Mouse (Mus musculus) thymus, postnatal 10 days (tissue): ENCODE results near the gene Acbd4.

ENCODE experiments used
- DNase-seq, 2 experiments: peaks; one replicate each; pipeline ENCODE4 v3.0.0; 2021; ENCODE audit warnings: low spot score in 2 of 2

The Acbd4 gene

DNA sequence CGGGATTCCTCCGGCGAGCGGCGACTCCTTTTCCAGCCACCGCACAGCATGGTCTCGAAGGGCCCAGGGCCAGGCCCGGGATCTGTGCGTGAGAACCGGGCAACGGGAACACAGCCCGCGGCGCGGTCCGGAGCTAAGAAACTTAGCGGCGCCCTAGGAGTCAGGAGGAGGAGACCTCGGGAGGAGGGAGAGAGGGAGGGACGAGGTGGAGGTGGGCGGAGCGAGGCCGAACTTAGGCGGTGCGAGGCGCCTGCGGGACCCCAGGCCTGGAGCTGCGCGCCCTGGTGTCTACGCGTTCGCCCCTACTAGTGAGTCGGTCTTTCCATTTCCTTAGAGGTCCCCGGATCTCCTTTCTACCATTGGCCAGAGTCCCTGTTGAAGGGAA lies at the start of gene Acbd4, which contains the start of gene Plcd3:
Gene Acbd4 (plus strand): TSS at position 202 of the 385 bp plus-strand sequence.
Gene Plcd3 (minus strand): TSS at position 178 of the 385 bp plus-strand sequence.
- peak in 1 of 2 experiments; percentile 37 for DNase-seq

DNA sequence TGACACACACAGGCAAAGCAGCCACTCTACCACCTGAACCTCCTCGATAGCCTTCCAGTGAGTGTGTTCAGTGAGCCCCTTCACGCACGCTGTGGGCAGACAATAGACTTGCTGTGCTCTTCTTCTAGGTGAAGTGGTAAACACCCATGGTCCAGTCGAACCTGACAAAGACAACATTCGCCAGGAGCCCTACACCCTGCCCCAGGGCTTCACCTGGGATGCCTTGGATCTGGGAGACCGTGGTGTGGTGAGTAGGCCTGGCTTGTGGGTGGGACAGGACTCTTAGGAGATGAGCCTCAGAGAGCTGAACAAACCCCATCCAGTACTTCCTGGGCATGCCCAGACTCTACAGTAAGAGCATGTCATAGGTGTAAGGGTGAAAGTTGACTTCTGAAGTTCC lies 49.4 kb upstream of the Acbd4 start:
- no peak for DNase-seq

DNA sequence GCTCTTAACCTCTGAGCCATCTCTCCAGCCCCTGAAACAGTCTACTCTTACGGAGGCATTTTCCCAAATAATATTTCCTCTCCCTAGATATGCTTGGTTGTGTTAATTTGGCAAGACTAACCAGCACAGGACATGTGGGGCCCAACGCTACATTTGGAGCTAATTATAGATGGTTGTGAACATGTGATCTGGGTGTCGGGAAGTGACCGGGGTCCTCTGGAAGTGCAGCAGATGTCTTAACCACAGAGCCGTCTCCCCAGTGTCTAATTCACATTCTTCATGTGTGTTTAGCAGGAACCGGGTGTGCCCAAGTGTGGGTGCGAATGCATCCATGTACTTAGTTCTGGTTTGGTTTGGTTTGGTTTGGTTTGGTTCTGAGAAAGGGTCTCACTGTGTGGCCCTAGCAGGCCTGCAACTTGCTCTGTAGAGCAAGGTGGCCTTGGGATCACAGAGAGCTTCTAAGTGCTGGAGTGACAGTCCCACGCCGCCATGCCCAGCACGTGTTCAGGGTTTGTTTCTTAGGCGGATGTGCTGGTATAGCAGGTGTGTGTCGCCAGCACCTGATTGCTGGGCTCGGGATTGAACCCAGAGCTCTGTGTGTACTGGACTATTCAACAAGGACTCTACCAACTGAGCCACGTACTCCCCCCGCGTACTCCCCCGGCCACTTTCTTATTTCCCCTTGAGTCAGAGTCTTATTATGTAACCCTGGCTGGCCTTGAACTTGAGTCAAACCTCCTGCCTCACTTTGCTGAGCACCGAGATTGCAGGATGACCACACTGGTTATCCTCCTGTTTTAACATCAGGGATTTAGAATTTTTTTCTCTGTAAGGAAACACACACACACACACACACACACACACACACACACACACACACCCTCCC lies 48.0 kb upstream of the Acbd4 start:
- DNase-seq = no peak

DNA sequence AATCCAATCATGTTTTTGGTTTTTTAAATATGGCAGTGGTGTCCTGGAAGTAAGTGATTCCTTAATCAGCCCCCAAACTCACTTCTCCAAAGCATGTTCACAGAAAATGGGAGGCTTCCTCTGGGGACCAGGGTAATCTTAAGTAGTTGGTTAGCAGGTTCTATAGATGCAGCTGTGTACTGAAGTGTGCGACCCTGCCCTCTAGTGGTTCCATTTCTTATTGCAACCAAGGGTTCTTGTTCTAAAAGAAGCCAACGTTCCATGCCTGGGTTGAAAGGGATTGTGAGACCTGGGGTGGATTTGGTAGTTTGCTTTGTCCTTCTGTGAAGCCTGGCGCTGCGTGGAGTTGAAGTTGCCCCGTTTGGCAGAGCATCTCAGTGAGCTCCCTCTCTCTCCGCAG lies 46.7 kb upstream of the Acbd4 start:
- peak; percentile 41 to 78 for DNase-seq

DNA sequence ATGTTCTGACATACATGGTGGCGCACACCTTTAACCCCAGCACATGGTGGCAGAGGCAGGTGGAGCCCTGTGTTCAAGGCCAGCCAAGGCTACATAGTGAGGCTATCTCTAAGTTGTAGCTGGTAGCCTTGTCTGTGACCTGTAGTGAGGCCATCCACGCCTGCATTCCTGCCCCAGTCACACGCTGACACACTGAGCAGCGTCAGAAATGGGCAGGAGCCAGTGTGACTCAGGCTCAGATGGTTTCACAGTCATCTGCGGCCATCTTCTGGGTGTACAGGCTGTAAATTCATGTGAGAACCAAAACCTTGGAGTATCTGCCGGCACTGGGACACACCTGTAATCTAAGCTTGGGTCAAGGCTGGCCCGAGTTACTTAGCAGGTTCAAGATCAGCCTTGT lies 44.8 kb upstream of the Acbd4 start:
- no peak for DNase-seq

DNA sequence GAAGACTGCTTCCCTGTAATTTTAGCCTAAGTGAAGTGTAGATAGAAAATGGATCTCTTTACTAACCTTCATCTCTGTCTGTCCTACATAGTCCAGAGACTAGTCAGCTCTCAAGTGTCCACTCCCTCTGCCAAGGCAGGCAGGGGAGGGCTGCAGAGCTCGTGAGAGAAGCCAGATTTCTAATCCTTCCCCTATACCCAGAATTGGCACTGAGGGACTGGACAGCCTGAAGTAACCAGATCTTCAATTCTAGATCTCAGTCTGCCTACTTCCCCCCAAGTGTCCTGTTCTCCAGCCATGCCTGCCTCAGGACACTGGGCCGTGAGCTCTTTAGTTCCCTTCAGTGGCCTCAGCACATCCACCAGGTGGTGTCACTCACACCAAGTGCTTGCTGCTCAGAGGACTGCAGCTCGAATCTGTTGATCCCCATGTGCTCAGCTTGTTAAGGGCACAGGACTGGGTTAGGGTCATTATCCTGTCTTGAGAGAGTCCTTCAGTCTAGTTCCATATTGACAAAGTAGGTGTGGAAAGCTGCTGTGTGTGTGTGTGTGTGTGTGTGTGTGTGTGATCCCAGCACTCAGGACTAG lies 42.9 kb upstream of the Acbd4 start:
- no peak for DNase-seq

DNA sequence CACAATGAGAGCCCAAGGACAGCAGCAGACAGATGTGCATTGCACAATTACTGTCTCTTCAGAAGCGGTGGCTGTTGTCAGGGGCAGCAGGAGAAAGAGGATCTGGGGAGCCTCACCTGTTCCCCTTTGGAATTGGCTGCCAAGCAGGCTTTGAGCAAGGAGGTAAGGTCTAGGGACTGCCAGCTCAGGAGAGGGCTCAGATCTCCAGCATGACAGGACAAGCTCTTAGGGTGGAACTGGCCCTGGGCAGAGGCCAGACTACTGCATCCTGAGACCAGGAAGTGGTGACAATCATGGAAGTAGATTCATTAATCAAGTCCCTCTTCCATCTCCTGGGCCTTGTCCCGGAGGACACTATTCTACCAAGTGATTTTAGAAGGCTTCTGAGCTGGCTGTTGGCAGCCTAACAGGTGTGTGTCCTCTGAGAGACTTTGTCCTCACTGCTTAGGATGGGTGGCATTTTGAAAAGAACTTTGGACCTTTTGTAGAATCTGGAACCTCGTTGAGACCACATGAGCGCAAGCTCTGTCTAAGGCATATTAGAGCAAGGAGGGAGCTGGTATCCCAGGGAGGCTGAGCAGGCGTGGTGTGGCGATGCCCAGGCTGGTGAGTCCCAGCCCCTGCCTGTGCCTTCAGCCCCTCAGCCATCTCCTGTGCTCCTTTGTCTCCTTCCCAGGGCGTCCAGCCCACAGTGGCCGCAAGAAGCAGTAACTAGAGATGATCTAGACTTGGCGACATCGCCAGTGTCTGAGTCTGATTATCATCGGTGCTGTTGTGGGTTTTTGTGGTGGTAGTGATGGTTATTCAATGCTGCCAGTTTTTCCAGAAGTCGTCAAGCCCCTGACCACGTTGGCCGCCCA lies 35.1 kb upstream of the Acbd4 start:
- no peak for DNase-seq

DNA sequence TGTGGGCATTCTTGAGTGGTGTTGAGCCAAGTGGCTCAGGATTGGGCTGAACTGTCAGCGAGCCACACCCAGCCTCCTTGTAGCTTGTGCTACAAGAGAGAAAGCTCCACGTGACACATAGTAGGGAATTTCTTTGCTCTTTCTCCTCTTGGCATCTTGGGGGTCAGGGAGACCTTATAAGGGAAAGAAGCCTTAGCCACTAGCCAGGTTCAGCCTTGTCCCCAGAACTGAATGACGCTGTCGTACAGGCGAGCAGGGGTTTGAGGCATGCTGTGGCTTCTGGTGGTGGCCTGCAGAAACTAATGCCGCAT lies 34.5 kb upstream of the Acbd4 start:
- DNase-seq = no peak

DNA sequence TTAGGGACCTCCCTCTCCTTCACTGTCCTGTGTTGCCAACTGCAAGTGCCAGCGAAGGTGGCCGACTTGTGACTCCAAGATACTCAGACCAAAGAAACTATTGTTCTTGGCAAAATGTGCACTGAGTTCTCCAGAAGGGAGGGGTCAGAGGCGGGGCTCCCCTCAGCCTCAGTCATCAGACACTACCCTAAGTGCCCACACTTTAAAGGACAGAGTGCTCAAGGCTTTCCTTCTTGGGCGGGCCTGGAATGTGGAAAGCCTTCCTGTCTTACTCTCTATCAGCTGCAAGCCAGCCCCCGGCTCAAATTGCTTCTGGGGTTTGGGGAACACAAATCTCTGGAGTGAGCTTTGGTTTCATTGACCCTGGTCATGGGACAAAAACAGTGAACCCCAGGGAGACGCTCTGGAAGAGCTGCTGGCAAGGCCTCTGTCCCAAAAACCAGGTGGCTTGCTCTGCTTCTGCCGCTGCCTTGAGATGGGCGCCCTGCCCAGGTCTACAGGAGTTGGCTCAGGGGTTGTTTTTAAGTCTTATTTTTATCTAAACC lies 34.0 kb upstream of the Acbd4 start:
- DNase-seq = no peak

DNA sequence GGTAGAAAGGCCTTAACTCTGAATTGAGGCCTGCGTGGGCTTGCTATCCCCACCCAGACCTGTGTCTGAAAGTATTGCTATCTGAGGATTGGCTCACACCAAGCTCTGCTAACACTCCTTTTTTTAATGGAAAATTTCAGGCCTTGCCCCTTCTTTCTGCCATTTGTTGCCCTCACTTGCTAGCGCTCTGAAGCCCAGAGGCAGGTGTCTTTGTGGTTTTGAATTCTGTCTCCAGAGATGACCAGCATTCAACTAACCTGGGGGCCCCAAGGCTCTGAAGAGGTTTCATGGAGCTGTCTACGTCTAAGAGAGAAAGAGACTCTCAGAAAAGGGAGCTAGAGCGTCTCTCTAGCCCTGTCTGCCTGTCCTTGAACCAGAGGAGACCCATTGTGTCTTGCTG lies 33.2 kb upstream of the Acbd4 start:
- DNase-seq = no peak

DNA sequence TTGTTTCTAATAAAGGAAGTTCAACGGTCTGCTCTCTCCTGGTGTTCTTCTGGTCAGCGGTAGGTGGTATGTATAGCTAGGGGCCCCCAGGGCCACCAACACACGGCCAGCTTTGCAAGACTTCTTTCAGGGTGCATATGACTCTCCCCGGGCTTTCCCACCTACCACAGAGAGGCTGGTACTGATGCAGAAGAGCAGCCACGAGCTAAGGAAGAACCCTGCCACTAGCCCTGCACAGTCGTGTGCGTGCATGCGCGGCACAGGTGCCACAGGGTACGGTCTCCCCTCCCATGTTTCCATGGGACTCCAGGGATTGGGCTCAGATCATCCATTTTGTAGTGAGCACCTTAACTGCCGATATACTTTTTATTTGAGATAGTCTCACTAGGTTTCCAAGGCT lies 32.6 kb upstream of the Acbd4 start:
- no peak for DNase-seq

DNA sequence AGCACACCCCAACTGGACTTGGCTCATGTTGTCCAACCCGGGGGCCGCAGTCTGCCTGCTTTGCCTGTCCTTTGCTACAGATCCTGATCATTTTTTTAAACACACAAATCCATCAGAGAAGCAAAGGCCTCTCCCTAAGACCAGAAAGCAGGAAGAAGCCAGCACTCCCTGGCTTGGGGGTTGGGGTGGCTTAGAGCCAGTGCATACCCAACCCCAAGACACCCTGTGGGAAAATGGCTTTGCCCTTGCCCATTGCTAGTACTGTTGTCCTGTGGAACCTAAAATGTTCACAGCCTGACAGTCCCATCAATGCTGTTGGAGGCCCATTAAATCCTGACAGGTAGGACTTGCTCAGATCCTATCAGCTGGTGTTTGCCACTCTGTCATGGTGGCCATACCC lies 31.8 kb upstream of the Acbd4 start:
- no peak for DNase-seq

DNA sequence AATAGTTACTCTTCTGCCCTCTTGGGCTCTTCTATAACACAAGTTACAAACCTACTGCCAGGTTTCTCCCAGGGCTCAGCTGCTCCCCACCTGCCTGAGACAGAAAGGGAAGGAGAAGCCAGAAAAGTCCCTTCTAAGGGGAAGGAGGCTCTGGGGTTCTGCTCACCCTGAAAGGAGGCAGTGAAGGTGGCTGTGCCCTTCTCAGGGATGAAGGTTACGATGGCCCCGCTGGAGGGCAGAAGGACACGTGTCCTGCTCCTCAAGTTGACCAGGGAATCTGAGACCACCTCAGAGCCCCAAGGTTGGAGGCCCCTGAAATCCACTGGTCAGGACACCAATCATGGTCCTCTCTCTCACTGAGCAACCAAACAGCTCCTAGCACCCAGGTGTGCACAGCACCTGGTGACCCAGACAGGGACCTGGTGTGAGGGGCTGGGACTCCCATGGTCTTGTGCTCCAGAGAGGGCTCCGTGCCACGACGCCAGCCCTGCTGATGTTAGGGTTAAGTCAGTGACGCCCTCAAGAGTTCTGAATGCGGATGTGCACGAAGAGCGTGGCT lies 31.1 kb upstream of the Acbd4 start:
- DNase-seq = no peak

DNA sequence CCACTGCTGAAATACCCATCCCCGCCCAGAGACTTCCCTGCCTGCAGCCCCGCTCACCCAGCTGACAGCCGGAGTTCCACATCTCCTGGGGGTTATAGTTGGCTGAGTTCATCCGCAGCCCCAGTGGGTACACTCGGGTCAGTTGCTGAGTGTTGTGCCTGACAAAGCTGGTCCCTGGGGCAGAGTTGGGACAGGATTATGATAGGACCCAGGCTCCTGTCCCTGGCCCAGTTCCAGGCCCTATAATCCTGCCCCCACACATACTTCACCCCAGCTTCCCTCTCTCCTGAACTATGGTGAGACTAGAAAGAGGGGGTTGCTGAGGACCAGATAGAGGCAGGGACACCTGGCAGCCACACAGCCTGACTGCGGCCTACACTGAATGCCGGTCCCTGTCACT lies 27.8 kb upstream of the Acbd4 start:
- no peak for DNase-seq

DNA sequence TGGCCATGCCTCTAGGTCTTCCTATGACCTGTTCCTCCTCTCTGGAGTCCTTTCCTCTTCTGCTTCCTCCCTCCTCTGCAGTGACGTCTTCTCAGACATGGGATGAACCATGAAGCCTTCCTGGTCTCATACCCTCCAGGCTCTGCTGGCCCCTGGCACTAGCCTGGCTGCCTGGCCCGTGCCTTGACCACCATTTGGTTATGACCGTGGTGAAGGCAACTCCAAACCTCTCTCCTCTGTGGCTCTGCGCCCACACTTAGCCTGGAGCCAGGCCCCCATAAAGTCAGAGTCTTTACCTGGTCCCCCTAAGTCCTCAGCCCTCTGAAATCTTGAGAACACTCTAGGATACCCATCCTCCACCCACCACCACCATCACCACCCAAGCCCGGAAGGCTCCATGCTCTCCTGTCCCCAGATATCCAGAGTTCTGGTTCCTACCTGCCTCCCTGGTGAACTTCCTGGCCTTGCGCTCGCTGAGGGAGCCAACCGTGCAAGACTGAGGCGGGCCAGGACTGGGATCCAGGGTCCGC lies 27.3 kb upstream of the Acbd4 start:
- DNase-seq = no peak

DNA sequence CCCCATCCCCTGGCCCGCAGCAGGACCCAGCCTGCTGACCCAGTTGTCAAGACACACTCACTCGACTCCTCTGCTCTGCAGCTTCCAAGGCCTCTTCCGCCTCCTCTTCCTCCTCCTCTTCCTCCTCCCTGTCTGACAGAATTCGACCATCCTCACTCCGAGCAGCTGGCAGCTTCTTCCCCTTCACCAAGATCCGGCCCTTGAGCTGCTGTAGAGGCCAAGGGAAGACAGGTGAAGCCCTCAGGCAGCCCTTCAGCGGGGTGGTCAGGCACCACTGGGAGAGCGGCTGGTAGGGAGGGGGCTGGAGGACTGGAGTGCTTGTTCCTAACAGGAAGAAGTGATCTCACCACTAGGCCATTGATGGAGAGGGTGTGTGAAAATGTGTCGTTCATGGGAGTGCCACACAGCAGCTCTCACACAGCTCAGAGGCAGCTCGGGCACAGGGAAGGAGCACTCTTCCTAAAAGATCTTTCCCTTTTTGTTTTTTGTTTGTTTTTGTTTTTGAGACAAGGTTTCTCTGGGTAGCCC lies 26.6 kb upstream of the Acbd4 start:
- DNase-seq = no peak

DNA sequence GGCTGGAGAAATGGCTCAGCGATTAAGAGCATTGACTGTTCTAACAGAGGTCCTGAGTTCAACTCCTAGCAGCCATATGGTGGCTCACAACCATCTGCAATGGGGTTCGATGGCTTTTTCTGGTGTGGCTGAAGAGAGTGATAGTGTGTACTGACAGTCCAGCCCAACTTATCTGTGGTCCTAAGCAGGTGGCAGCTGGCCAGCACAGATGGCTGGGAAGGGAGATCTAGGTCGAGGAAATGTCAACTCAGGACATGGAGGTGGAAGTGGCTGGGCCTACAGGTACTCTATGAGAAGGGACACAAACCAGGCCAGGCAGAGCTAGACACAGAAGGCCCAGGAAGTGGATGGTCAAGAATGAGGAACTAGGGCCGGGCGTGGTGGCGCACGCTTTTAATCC lies 25.5 kb upstream of the Acbd4 start:
- no peak for DNase-seq

DNA sequence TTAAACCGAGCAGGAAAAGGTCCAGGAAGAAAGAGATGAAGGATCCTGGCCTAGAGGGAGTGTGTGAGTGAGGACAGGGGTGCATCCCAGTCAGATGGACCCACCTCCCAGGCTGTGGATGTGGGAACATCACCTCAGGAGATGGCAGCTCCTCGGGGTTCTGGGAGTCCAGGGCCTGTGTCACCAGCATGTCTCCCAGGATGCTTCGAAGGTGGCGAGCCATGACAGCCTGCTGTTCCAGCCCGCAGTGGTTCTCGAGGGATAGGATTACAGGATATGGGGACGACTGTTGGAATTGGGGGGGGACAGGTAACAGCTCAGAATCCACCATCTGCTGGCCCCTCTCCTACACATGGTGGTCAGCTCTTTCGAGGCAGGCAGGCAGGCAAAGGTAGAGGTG lies 24.9 kb upstream of the Acbd4 start:
- DNase-seq = no peak

DNA sequence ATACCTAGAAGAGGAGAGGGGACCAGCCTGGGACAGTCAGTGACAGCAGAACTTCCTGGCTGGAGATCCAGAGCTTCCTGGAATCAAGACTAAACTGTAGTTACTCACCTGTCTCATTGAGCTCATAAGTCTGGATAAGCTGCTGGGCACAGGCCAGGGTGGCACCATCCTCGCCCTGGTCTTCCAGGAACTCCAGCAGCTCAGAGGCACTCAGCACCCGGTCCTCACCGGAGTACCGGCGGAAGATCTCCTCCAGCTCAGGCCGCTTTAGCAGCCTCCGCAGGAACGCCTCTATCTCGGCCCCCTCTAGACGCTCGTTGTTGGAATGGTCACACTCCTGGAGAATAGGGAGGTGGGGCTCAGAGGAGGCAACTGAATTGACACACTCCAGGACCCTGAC lies 23.4 kb upstream of the Acbd4 start:
- no peak for DNase-seq

DNA sequence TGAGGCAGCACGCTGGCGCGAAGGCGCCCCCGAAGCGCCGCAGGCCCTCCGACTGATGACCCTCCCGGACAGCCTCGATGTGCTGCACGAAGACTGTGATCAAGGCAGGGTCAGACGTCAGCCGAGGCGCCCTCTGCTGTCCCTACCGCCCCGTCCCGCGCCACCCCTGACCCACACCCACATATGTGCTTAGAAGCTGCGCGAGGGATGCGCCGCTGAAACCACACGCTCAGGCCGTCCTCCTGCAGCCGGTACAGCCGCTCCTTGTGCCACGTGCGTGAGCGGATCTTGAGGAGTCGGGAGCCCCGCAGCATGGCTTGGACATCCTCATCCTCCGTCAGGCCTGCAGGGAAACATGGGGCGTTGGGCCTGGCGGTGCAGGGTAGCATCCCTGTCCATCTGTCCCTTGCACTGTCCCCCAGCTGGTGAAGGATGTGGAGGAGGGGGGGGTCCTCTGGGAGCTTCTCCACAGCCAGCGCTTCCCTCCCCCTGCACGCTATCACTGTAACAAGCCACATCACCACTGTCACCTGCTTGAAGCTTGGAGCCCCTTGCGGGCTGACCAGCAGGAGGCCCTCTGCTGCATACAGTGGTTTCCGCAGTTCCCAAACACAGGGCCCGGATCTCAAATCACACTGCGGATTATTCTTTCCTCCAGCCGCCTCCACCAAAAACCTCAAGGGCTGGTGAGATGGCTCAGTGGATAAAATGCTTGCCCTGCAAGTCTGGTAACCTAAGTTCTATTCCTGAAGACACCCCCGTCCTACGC lies 21.0 kb upstream of the Acbd4 start:
- no peak for DNase-seq

DNA sequence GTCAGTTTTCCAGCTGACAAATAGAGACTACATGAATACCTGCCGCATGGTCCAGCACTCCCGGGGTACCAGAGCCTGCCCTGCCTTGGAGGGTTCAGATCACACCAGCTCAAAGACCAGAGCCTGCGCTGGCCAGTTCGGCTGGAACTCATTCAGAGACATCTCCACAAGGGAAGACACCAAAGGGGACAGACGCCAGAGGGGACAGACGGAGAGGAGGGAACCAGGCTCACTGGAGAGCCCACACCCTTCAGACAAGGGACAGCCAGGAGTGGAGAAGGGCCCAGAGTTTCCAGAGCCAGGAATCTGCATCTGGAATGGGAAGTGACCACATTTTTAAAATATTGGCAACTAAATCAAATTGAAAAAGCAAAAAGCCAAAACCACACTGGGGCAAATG lies 19.9 kb upstream of the Acbd4 start:
- DNase-seq = no peak
